Mouse (Mus musculus) gastrocnemius, postnatal 25 days (tissue): ENCODE data around the gene Cldn9. TPM values are rescaled to one million over a fixed set of nuclear protein-coding genes. Genes with fewer than 3 reads are reported as not detected.

Source experiments
- DNase-seq: peaks from one replicate; pipeline ENCODE4 v3.0.0; 2022
- long read RNA-seq, 2 experiments: library from polyadenylated mRNA; stranded (forward); transcript quantifications; one replicate each; pipeline ENCODE4 v2.0.0; 2021
- total RNA-seq, 2 experiments: library from RNA; stranded (reverse); gene quantifications; 1 replicate in 1 of 2; 2 replicates in 1 of 2; pipeline ENCODE4 v1.2.3; 2021

The Cldn9 gene
- under 1 TPM in 1 of 2 experiments, not detected in 1; 0.19 TPM for total RNA-seq
- long read RNA-seq, experiment 1: 0 reads
- long read RNA-seq, experiment 2: 0 reads

GRCm38 (mm10) chr17:23683856-23684672 is at the start of gene Cldn9:
TSS of gene Cldn9 (minus strand) at chr17:23684026.
- DNase-seq: no peak

DNA sequence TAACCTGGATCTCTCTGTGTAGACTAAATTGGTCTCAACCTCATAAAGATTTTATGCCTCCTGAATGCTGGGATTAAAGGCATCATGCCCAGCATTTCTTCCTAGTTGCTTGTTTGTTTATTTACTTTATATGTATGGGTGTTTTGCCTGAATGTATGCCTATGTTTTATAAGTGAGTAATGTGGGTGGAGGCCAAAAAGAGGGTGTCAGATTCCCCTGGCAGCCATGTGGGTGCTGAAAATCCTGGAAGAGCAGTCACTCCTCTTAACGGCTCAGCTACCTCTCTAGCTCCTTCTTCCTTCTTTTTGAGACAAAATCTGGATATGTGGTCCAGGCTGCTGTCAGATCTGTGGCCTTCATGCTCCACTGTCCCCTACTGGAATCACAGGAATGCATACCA is 46.6 kb upstream of the Cldn9 start:
- DNase-seq: no peak

DNA sequence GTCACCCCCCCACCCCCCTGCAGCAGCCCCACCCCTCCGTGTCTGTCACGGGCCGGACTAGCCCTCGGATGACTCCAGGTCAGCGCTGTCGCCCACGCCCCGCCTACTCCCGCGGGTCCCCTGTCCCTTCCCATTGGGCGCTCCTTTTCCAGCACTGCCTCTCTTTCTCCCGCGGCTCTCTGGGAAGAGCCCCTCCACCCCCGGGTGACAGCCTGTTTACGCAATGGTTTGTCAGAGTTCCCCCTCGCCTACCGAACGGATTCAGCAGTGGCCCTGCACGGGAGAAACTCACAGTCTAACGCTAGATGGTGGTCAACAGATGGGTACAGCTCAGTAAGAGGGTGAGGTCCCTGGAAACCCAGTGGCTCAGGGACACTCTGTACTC is 42.9 kb upstream of the Cldn9 start:
- DNase-seq: peak; percentile 88

DNA sequence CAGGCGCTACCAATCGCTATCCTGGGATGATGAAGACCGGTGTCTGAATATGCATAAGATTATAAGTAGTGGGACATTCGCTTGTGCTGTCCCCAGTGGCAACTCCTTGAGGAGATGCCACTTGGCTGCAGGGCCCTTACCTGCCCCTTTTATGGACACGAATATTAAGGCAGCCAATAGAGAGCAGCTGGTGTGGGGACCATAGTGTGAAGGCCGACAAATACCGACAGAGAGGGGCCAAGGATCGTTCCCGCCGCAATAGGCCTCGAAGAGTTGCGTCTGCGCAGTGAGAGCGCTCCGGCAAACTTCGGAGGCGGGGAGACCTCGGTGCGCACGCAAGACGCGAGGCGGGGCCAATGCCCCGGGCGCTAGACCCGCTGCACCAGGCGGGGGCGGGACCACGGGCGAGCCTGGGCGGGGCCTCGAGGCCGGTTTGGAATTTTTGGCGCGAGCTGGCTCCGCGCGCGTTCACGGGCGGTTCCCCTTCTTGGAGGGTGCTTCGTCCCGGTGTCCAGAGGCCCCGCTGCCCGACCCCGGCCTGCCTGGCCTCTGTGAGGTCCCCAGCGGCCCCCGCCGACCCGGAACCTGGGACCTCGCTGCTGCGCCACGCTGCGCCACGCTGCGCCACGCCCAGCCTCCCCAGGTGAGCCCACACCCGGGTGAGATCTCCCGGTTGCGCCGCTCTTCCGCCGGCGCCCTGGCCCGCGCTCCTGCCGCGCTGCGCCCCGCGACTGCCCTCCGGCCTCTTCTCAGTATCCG is 42.4 kb upstream of the Cldn9 start, which contains the start of gene Pkmyt1:
Gene Pkmyt1, plus strand, starts transcription at position 338 of the 759 bp plus-strand sequence.
- DNase-seq: peak; percentile 94

- DNase-seq: no peak
Measured at GRCm38 (mm10) chr17:23725477-23725876, 41.7 kb upstream of the Cldn9 start.

- no peak for DNase-seq
Measured at GRCm38 (mm10) chr17:23722376-23723125, 38.7 kb upstream of the Cldn9 start, which contains the start of gene 1520401A03Rik. TSS of gene 1520401A03Rik (minus strand) at chr17:23722783.

GRCm38 (mm10) chr17:23721886-23722285 is 38.1 kb upstream of the Cldn9 start:
- no peak for DNase-seq

- DNase-seq: no peak
Measured at GRCm38 (mm10) chr17:23719455-23719854, 35.6 kb upstream of the Cldn9 start.

- no peak for DNase-seq
Measured at GRCm38 (mm10) chr17:23717003-23717402, 33.2 kb upstream of the Cldn9 start.

GRCm38 (mm10) chr17:23706212-23706611 is 22.4 kb upstream of the Cldn9 start:
- peak; percentile 41 for DNase-seq

- DNase-seq: no peak
Measured at GRCm38 (mm10) chr17:23705525-23706104, 21.8 kb upstream of the Cldn9 start.

GRCm38 (mm10) chr17:23704741-23705140 is 20.9 kb upstream of the Cldn9 start:
- DNase-seq: no peak

DNA sequence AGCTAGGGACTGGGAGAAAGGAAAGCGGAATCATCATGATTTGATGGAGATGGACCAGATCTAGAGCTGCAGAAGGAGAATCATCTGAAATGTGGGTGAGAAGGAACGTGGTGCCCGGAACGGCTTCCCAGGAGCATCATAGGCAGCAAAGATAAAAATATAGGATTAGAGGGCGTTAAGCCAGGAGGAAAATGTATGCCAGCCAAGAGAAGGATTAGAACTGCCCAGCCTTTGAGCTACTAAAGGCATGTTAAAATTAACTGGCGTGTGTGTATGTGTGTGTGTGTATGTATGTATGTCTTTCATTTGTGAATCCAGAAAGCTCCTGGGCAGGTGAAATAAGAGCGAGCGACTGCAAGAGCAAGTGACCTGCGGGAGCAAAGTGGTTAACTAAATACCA is 19.5 kb upstream of the Cldn9 start:
- DNase-seq: no peak

- DNase-seq: peak; percentile 92
Measured at GRCm38 (mm10) chr17:23700079-23700478, 16.3 kb upstream of the Cldn9 start.

- peak; percentile 61 for DNase-seq
Measured at GRCm38 (mm10) chr17:23699131-23700077, 15.6 kb upstream of the Cldn9 start.

GRCm38 (mm10) chr17:23695801-23696200 is 12.0 kb upstream of the Cldn9 start:
- no peak for DNase-seq

GRCm38 (mm10) chr17:23694491-23694890 is 10.7 kb upstream of the Cldn9 start:
- DNase-seq: no peak

DNA sequence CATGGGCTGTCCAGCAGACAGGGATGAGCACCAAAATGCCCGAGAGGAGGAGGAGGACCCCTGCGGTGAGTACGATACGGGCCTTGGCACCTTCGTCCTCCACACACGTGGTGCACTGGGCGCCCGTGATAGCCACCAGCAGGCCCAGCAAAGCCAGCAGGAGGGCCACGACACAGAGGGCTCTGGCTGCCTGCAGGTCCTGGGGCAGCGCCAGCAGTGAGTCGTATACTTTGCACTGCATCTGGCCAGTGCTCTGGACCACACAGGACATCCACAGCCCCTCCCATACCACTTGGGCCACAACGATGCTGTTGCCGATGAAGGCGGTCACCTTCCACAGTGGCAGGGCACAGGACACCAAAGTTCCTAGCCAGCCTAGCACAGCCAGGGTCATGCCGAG is 600 bp downstream of the Cldn9 start:
- no peak for DNase-seq

GRCm38 (mm10) chr17:23682530-23682929 is 1.3 kb downstream of the Cldn9 start:
- no peak for DNase-seq

DNA sequence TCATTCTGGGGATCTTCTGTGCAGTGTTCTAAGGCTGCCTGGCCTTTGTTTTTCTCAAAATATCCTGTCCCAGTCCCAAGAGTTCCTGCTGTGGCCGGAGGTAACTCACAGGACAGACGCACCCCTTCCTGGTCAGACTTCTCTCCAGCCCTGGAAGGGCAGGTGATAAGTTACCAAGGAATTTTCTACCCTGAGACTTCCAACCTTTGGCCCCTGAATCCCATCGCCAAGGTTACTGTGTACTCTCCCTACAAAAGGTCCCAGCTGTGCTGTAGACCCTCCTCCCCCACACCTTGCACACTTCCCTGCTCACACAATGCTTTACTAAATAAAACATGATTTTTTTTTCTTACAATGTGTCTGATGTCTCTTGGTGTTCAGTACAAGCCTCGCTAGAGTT is 1.7 kb downstream of the Cldn9 start:
- DNase-seq: no peak

DNA sequence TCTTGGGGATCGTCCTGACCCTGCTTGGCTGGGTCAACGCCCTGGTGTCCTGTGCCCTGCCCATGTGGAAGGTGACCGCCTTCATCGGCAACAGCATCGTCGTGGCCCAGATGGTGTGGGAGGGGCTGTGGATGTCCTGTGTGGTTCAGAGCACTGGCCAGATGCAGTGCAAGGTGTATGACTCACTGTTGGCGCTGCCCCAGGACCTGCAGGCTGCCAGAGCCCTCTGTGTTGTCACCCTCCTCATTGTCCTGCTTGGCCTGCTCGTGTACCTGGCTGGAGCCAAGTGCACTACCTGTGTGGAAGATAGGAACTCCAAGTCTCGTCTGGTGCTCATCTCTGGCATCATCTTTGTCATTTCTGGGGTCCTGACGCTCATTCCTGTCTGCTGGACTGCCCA is 2.7 kb downstream of the Cldn9 start:
- DNase-seq: no peak
